Mouse (Mus musculus): ENCODE results near the gene Map6.

- TF ChIP-seq CTCF (IDR thresholded peaks at IDR 0.05; ENCODE audit: control insufficient read depth, insufficient read depth, insufficient replicate concordance, low read depth, low read length) (no peak), POLR2A (IDR thresholded peaks at IDR 0.05; ENCODE audit: control insufficient read depth, low read depth, low read length) (no peak)
These were observed 7.9 kb downstream of the Map6 start for GRCm38 (mm10) chr7:99275131-99275530.

Data from testis, adult 2 months (tissue).